Mouse (Mus musculus) kidney, embryonic 14.5 days (tissue): ENCODE results near the gene Fam189a2. TPM values are rescaled to one million over a fixed set of nuclear protein-coding genes. Genes with fewer than 3 reads are reported as not detected.

ENCODE experiments used
- ATAC-seq: fragments of 200-750 bp; cut with Nextera tagmentation; 2 replicates; pipeline ENCODE4 v1.8.0; 2017; ENCODE audit warnings: moderate number of reproducible peaks, mild to moderate bottlenecking, moderate TSS enrichment, moderate library complexity; ENCODE audit not compliant: low FRiP score, low TSS enrichment
- H3K27ac ChIP-seq: fragments of 300-500 bp; sonication (generic); 2 replicates; pipeline ENCODE4 v1.5.1; 2014; ENCODE audit warnings: low read depth, mild to moderate bottlenecking, low read length, moderate library complexity, mixed read lengths
- H3K27me3 ChIP-seq: fragments of 300-500 bp; sonication (generic); 2 replicates; pipeline ENCODE4 v1.6.1; 2014; ENCODE audit warnings: mild to moderate bottlenecking, low read length; ENCODE audit not compliant: control insufficient read depth, insufficient read depth
- H3K36me3 ChIP-seq: fragments of 300-500 bp; sonication (generic); 2 replicates; pipeline ENCODE4 v1.6.1; 2014; ENCODE audit warnings: low read length, mixed read lengths; ENCODE audit not compliant: control insufficient read depth, insufficient read depth
- H3K4me1 ChIP-seq: fragments of 300-500 bp; sonication (generic); 2 replicates; pipeline ENCODE4 v1.6.1; 2014; ENCODE audit warnings: low read length, mixed read lengths; ENCODE audit not compliant: control insufficient read depth, insufficient read depth
- H3K4me2 ChIP-seq: fragments of 300-500 bp; sonication (generic); replicated peaks from 2 replicates; pipeline ENCODE4 v1.6.1; 2014; ENCODE audit warnings: low read depth, mild to moderate bottlenecking, low read length
- H3K4me3 ChIP-seq: fragments of 300-500 bp; sonication (generic); 2 replicates; pipeline ENCODE4 v1.5.1; 2014; ENCODE audit warnings: mild to moderate bottlenecking, low read length
- H3K9ac ChIP-seq: fragments of 300-500 bp; sonication (generic); 2 replicates; pipeline ENCODE4 v1.6.1; 2014; ENCODE audit warnings: low read depth, mild to moderate bottlenecking, low read length, moderate library complexity
- H3K9me3 ChIP-seq: fragments of 300-500 bp; sonication (generic); 2 replicates; pipeline ENCODE4 v1.6.1; 2016; ENCODE audit warnings: low read length; ENCODE audit not compliant: control insufficient read depth
- whole genome bisulfite sequencing: fragments of 180-500 bp; shearing (Covaris S2); extraction: QIAGEN DNeasy Blood & Tissue Kit; methylation state at CpG from one replicate; pipeline ENCODE4 v1.1.7; 2014; 5-methylcytosine and 5-hydroxymethylcytosine counted together
- polyA plus RNA-seq: library from polyadenylated mRNA; unstranded; fragments of >200 nt; fragmentation: Nextera tagmentation; extraction: Ambion mirVana; gene quantifications from 2 replicates; pipeline ENCODE4 v1.2.1, GENCODE M21; 2014

Fam189a2 gene
- 2.8 and 4.1 TPM in 2 replicates for polyA plus RNA-seq

GRCm38 (mm10) chr19:24030871-24031556 is at the start of gene Fam189a2:
Fam189a2 (minus strand) TSS chr19:24031019.
- Histone ChIP-seq H3K36me3 (no peaks in the 10 kb centered on the region), H3K27me3 (peaks cover 13% of the 10 kb centered on the region; the same call in 1 of the 2 replicates), H3K4me2 (peak within 1 kb of the TSS; percentile 97), H3K4me3 (peak within 1 kb of the TSS; percentile 60), H3K9ac (peak within 1 kb of the TSS; percentile 73), H3K9me3 (no peaks in the 10 kb centered on the region), H3K4me1 (peaks cover 11% of the 10 kb centered on the region; the same call in 1 of the 2 replicates), H3K27ac (no peak within 1 kb of the TSS)
- under 1% methylated on average over 53 of the region's 65 CpGs for WGBS
- peak; percentile 69 for ATAC-seq

GRCm38 (mm10) chr19:24077658-24078057 is 46.8 kb upstream of the Fam189a2 start:
- H3K9ac ChIP-seq: no peak overlapping the region
- H3K9me3 ChIP-seq: no peaks in the 10 kb centered on the region
- H3K27me3 ChIP-seq: no peaks in the 10 kb centered on the region
- WGBS: 98% methylated on average over 3 of the region's 3 CpGs
- H3K27ac ChIP-seq: no peak overlapping the region
- peaks cover 6% of the 10 kb centered on the region; the same call in 1 of the 2 replicates for H3K4me1 ChIP-seq
- H3K4me3 ChIP-seq: no peak overlapping the region
- ATAC-seq: no peak
- no peak overlapping the region for H3K4me2 ChIP-seq
- H3K36me3 ChIP-seq: no peaks in the 10 kb centered on the region

GRCm38 (mm10) chr19:24076536-24076935 is 45.7 kb upstream of the Fam189a2 start:
- ATAC-seq: no peak
- Histone ChIP-seq H3K27me3 (no peaks in the 10 kb centered on the region), H3K9ac (no peak overlapping the region), H3K36me3 (no peaks in the 10 kb centered on the region), H3K27ac (no peak overlapping the region), H3K4me2 (no peak overlapping the region), H3K4me3 (no peak overlapping the region), H3K4me1 (peaks cover 6% of the 10 kb centered on the region; the same call in 1 of the 2 replicates), H3K9me3 (no peaks in the 10 kb centered on the region)
- WGBS: 91% methylated on average over 7 of the region's 7 CpGs

- Histone ChIP-seq H3K9ac (no peak overlapping the region), H3K36me3 (no peaks in the 10 kb centered on the region), H3K4me2 (no peak overlapping the region), H3K27ac (no peak overlapping the region), H3K4me3 (no peak overlapping the region), H3K4me1 (peaks cover 3% of the 10 kb centered on the region; the same call in 1 of the 2 replicates), H3K9me3 (no peaks in the 10 kb centered on the region), H3K27me3 (no peaks in the 10 kb centered on the region)
- no peak for ATAC-seq
- WGBS: 76% methylated on average over 8 of the region's 8 CpGs
These were observed 45.1 kb upstream of the Fam189a2 start for GRCm38 (mm10) chr19:24075927-24076326.

- Histone ChIP-seq H3K4me2 (no peak overlapping the region), H3K4me1 (no peaks in the 10 kb centered on the region), H3K36me3 (no peaks in the 10 kb centered on the region), H3K9me3 (no peaks in the 10 kb centered on the region), H3K27me3 (no peaks in the 10 kb centered on the region), H3K4me3 (no peak overlapping the region), H3K9ac (no peak overlapping the region), H3K27ac (no peak overlapping the region)
- no peak for ATAC-seq
- WGBS: 73% methylated on average over 4 of the region's 4 CpGs
These were observed 42.3 kb upstream of the Fam189a2 start for GRCm38 (mm10) chr19:24073155-24073554.

GRCm38 (mm10) chr19:24064348-24064895 is 33.6 kb upstream of the Fam189a2 start:
- Histone ChIP-seq H3K36me3 (no peaks in the 10 kb centered on the region), H3K4me3 (no peak overlapping the region), H3K9me3 (no peaks in the 10 kb centered on the region), H3K27ac (no peak overlapping the region), H3K27me3 (no peaks in the 10 kb centered on the region), H3K4me1 (no peaks in the 10 kb centered on the region), H3K4me2 (no peak overlapping the region), H3K9ac (no peak overlapping the region)
- ATAC-seq: no peak
- 31% methylated on average over 12 of the region's 12 CpGs for WGBS

GRCm38 (mm10) chr19:24063585-24063984 is 32.8 kb upstream of the Fam189a2 start:
- Histone ChIP-seq H3K9ac (no peak overlapping the region), H3K27ac (no peak overlapping the region), H3K4me3 (no peak overlapping the region), H3K4me1 (no peaks in the 10 kb centered on the region), H3K4me2 (no peak overlapping the region), H3K36me3 (no peaks in the 10 kb centered on the region), H3K27me3 (no peaks in the 10 kb centered on the region), H3K9me3 (no peaks in the 10 kb centered on the region)
- no peak for ATAC-seq
- 27% methylated on average over 4 of the region's 4 CpGs for WGBS

GRCm38 (mm10) chr19:24058851-24059250 is 28.0 kb upstream of the Fam189a2 start:
- no peak overlapping the region for H3K27ac ChIP-seq

GRCm38 (mm10) chr19:24058021-24058420 is 27.2 kb upstream of the Fam189a2 start:
- Histone ChIP-seq H3K36me3 (no peaks in the 10 kb centered on the region), H3K9me3 (no peaks in the 10 kb centered on the region), H3K4me1 (peaks cover 6% of the 10 kb centered on the region), H3K4me3 (no peak overlapping the region), H3K9ac (no peak overlapping the region), H3K27me3 (no peaks in the 10 kb centered on the region), H3K4me2 (no peak overlapping the region), H3K27ac (no peak overlapping the region)
- no peak for ATAC-seq
- WGBS: 77% methylated on average over 5 of the region's 5 CpGs

More at GRCm38 (mm10) chr19:24058851-24059250, 28.0 kb upstream of the Fam189a2 start:
- Histone ChIP-seq H3K4me2 (no peak overlapping the region), H3K9ac (no peak overlapping the region), H3K27me3 (no peaks in the 10 kb centered on the region), H3K9me3 (no peaks in the 10 kb centered on the region), H3K4me1 (peaks cover 6% of the 10 kb centered on the region), H3K36me3 (no peaks in the 10 kb centered on the region), H3K4me3 (no peak overlapping the region)
- WGBS: 64% methylated on average over 8 of the region's 8 CpGs
- no peak for ATAC-seq
